Mouse (Mus musculus): ENCODE measurements around the gene Olfr419.

GRCm38 (mm10) chr1:174251961-174252360 is at the start of gene Olfr419:
- TF ChIP-seq CTCF (IDR thresholded peaks at IDR 0.05; ENCODE audit: borderline replicate concordance, control insufficient read depth, extremely low read depth, insufficient read depth, low read length, poor library complexity) (no peak), POLR2A (IDR thresholded peaks at IDR 0.05; ENCODE audit: control insufficient read depth, extremely low read depth, insufficient read depth, low read length, poor library complexity) (no peak)
